Mouse (Mus musculus) adrenal gland, postnatal 14 days (tissue): ENCODE data around the gene Senp1. TPM values are rescaled to one million over a fixed set of nuclear protein-coding genes. Genes with fewer than 3 reads are reported as not detected.

ENCODE experiments used
- DNase-seq: peaks from one replicate; pipeline ENCODE4 v3.0.0; 2021; ENCODE audit warnings: mixed read lengths
- long read RNA-seq, 2 experiments: library from polyadenylated mRNA; stranded (forward); transcript quantifications; one replicate each; pipeline ENCODE4 v2.0.0; 2021
- total RNA-seq: library from RNA; stranded (reverse); gene quantifications from 2 replicates; pipeline ENCODE4 v1.2.3, GENCODE M21; 2021

Gene Senp1
- 17.6 and 21.1 TPM in 2 replicates for total RNA-seq
- long read RNA-seq, experiment 1, full-length matches to known transcripts = 10 of 16 reads
- long read RNA-seq, experiment 1, partial matches to known transcripts = 1 of 16 reads
- long read RNA-seq, experiment 1, other reads (novel, unspliced or antisense) = 5 of 16 reads
- long read RNA-seq, experiment 2, full-length matches to known transcripts = 7 of 16 reads
- long read RNA-seq, experiment 2, partial matches to known transcripts = 1 of 16 reads
- long read RNA-seq, experiment 2, other reads (novel, unspliced or antisense) = 8 of 16 reads

- peak; percentile 95 for DNase-seq
These were observed at the start of gene Senp1 for GRCm38 (mm10) chr15:98093121-98094011. Senp1 (minus strand) TSS chr15:98093744.

GRCm38 (mm10) chr15:98142515-98142914, 49.0 kb upstream of the Senp1 start:
- DNase-seq = no peak

- no peak for DNase-seq
These were observed 47.3 kb upstream of the Senp1 start for GRCm38 (mm10) chr15:98140809-98141208.

GRCm38 (mm10) chr15:98139763-98140162, 46.2 kb upstream of the Senp1 start:
- no peak for DNase-seq

GRCm38 (mm10) chr15:98136871-98137270, 43.3 kb upstream of the Senp1 start:
- DNase-seq = no peak

- no peak for DNase-seq
These were observed 42.1 kb upstream of the Senp1 start for GRCm38 (mm10) chr15:98135671-98136070.

GRCm38 (mm10) chr15:98134666-98135065, 41.1 kb upstream of the Senp1 start:
- DNase-seq = no peak

- DNase-seq = no peak
These were observed 40.5 kb upstream of the Senp1 start for GRCm38 (mm10) chr15:98134034-98134433.

- no peak for DNase-seq
These were observed 39.9 kb upstream of the Senp1 start for GRCm38 (mm10) chr15:98133471-98133870.

GRCm38 (mm10) chr15:98131942-98132655, 38.6 kb upstream of the Senp1 start:
- no peak for DNase-seq

GRCm38 (mm10) chr15:98131451-98131850, 37.9 kb upstream of the Senp1 start:
- no peak for DNase-seq

- DNase-seq = no peak
These were observed 37.5 kb upstream of the Senp1 start for GRCm38 (mm10) chr15:98131001-98131400.

- no peak for DNase-seq
These were observed 27.3 kb upstream of the Senp1 start for GRCm38 (mm10) chr15:98120831-98121230.

GRCm38 (mm10) chr15:98119363-98119762, 25.8 kb upstream of the Senp1 start:
- no peak for DNase-seq

GRCm38 (mm10) chr15:98116287-98116686, 22.7 kb upstream of the Senp1 start:
- no peak for DNase-seq

- DNase-seq = no peak
These were observed 22.2 kb upstream of the Senp1 start for GRCm38 (mm10) chr15:98115779-98116163.

GRCm38 (mm10) chr15:98114852-98115778, 21.6 kb upstream of the Senp1 start:
- no peak for DNase-seq

GRCm38 (mm10) chr15:98114098-98114851, 20.7 kb upstream of the Senp1 start:
- DNase-seq = no peak

- no peak for DNase-seq
These were observed 18.2 kb upstream of the Senp1 start for GRCm38 (mm10) chr15:98111791-98112190.

- DNase-seq = peak; percentile 92
These were observed 15.0 kb upstream of the Senp1 start for GRCm38 (mm10) chr15:98108297-98109152.
